Mouse (Mus musculus): Measurements from ENCODE around the gene Gm3776. TPM values are rescaled to one million over a fixed set of nuclear protein-coding genes. Genes with fewer than 3 reads are reported as not detected.
"Not testable (repeated sequence)": the region's sequence is repeated elsewhere in the genome, so short reads cannot be mapped to it uniquely, and the experiment has no call there.

Gene Gm3776
- polyA plus RNA-seq, 1 experiment from 2014 or later, result not detected

GRCm38 (mm10) chr9:78230461-78230860 is 26.5 kb upstream of the Gm3776 start, which contains the start of gene Gsta1:
Gene Gsta1, plus strand, starts transcription at chr9:78230656.
- not testable (repeated sequence) for H3K9ac ChIP-seq; H3K36me3 ChIP-seq (replicated peaks); H3K4me3 ChIP-seq (replicated peaks); H3K4me1 ChIP-seq; H3K4me2 ChIP-seq; ATAC-seq (ENCODE audit: low FRiP score); H3K27ac ChIP-seq; H3K27me3 ChIP-seq; H3K9me3 ChIP-seq
- 81% methylated on average over 2 of the region's 3 CpGs for WGBS

GRCm38 (mm10) chr9:78233121-78233695 is 23.7 kb upstream of the Gm3776 start:
- H3K36me3 ChIP-seq (replicated peaks); H3K9me3 ChIP-seq; H3K27ac ChIP-seq; H3K4me2 ChIP-seq; H3K9ac ChIP-seq; ATAC-seq (ENCODE audit: low FRiP score); H3K4me3 ChIP-seq (replicated peaks); H3K27me3 ChIP-seq; H3K4me1 ChIP-seq: not testable (repeated sequence)
- no CpG with 5 or more reads among the region's 10 CpGs for whole genome bisulfite sequencing

GRCm38 (mm10) chr9:78255683-78256470 is 1.1 kb upstream of the Gm3776 start:
- H3K36me3 ChIP-seq (replicated peaks); H3K27me3 ChIP-seq; H3K27ac ChIP-seq; ATAC-seq (ENCODE audit: low FRiP score); H3K4me2 ChIP-seq; H3K4me3 ChIP-seq (replicated peaks); H3K9me3 ChIP-seq; H3K4me1 ChIP-seq; H3K9ac ChIP-seq: not testable (repeated sequence)
- WGBS, result 74% methylated on average over 4 of the region's 4 CpGs

- not testable (repeated sequence) for H3K27ac ChIP-seq; H3K4me3 ChIP-seq (replicated peaks); H3K4me1 ChIP-seq; H3K4me2 ChIP-seq; H3K27me3 ChIP-seq; H3K9ac ChIP-seq; H3K36me3 ChIP-seq (replicated peaks); H3K9me3 ChIP-seq
- peak; percentile 73 for ATAC-seq (ENCODE audit: low FRiP score)
- WGBS, result 0% methylated on average over 1 of the region's 6 CpGs
Measured at GRCm38 (mm10) chr9:78259688-78260087, 2.8 kb downstream of the Gm3776 start.

GRCm38 (mm10) chr9:78270945-78271344 is 14.0 kb downstream of the Gm3776 start:
- H3K9me3 ChIP-seq; H3K9ac ChIP-seq; H3K4me2 ChIP-seq; ATAC-seq (ENCODE audit: low FRiP score); H3K27ac ChIP-seq; H3K27me3 ChIP-seq; H3K36me3 ChIP-seq (replicated peaks); H3K4me1 ChIP-seq; H3K4me3 ChIP-seq (replicated peaks): not testable (repeated sequence)
- WGBS, result 86% methylated on average over 3 of the region's 3 CpGs

- not testable (repeated sequence) for H3K27ac ChIP-seq; ATAC-seq (ENCODE audit: low FRiP score); H3K4me2 ChIP-seq; H3K9ac ChIP-seq; H3K27me3 ChIP-seq; H3K36me3 ChIP-seq (replicated peaks); H3K4me3 ChIP-seq (replicated peaks); H3K4me1 ChIP-seq; H3K9me3 ChIP-seq
- 86% methylated on average over 4 of the region's 4 CpGs for WGBS
Measured at GRCm38 (mm10) chr9:78282002-78282711, 25.2 kb downstream of the Gm3776 start.

- H3K4me3 ChIP-seq (replicated peaks); H3K9ac ChIP-seq; H3K4me1 ChIP-seq; H3K27ac ChIP-seq; H3K27me3 ChIP-seq; ATAC-seq (ENCODE audit: low FRiP score); H3K36me3 ChIP-seq (replicated peaks); H3K4me2 ChIP-seq; H3K9me3 ChIP-seq: not testable (repeated sequence)
- WGBS, result 72% methylated on average over 1 of the region's 1 CpGs
Measured at GRCm38 (mm10) chr9:78289063-78289462, 32.1 kb downstream of the Gm3776 start.

GRCm38 (mm10) chr9:78289723-78290122 is 32.8 kb downstream of the Gm3776 start, which contains the start of gene Gm10639:
Gene Gm10639, plus strand, starts transcription at chr9:78289923.
- H3K9me3 ChIP-seq; ATAC-seq (ENCODE audit: low FRiP score); H3K27me3 ChIP-seq; H3K4me1 ChIP-seq; H3K9ac ChIP-seq; H3K27ac ChIP-seq; H3K36me3 ChIP-seq (replicated peaks); H3K4me2 ChIP-seq; H3K4me3 ChIP-seq (replicated peaks): not testable (repeated sequence)
- 77% methylated on average over 3 of the region's 3 CpGs for WGBS

GRCm38 (mm10) chr9:78292462-78292861 is 35.5 kb downstream of the Gm3776 start:
- H3K27me3 ChIP-seq; H3K36me3 ChIP-seq (replicated peaks); H3K4me3 ChIP-seq (replicated peaks); H3K4me1 ChIP-seq; H3K9ac ChIP-seq; H3K27ac ChIP-seq; H3K4me2 ChIP-seq; ATAC-seq (ENCODE audit: low FRiP score); H3K9me3 ChIP-seq: not testable (repeated sequence)
- WGBS, result 90% methylated on average over 8 of the region's 8 CpGs

- H3K27me3 ChIP-seq; H3K9ac ChIP-seq; H3K36me3 ChIP-seq (replicated peaks); ATAC-seq (ENCODE audit: low FRiP score); H3K4me1 ChIP-seq; H3K9me3 ChIP-seq; H3K4me2 ChIP-seq; H3K4me3 ChIP-seq (replicated peaks); H3K27ac ChIP-seq: not testable (repeated sequence)
- 69% methylated on average over 1 of the region's 1 CpGs for WGBS
Measured at GRCm38 (mm10) chr9:78293683-78294082, 36.8 kb downstream of the Gm3776 start.

- not testable (repeated sequence) for H3K9me3 ChIP-seq; H3K27me3 ChIP-seq; H3K36me3 ChIP-seq (replicated peaks); H3K4me2 ChIP-seq; H3K9ac ChIP-seq; H3K4me3 ChIP-seq (replicated peaks); H3K27ac ChIP-seq; ATAC-seq (ENCODE audit: low FRiP score); H3K4me1 ChIP-seq
- 75% methylated on average over 7 of the region's 7 CpGs for WGBS
Measured at GRCm38 (mm10) chr9:78294781-78295180, 37.9 kb downstream of the Gm3776 start.

- not testable (repeated sequence) for H3K27me3 ChIP-seq; ATAC-seq (ENCODE audit: low FRiP score); H3K4me2 ChIP-seq; H3K4me1 ChIP-seq; H3K9ac ChIP-seq; H3K27ac ChIP-seq; H3K9me3 ChIP-seq; H3K4me3 ChIP-seq (replicated peaks); H3K36me3 ChIP-seq (replicated peaks)
- 10% methylated on average over 6 of the region's 6 CpGs for WGBS
Measured at GRCm38 (mm10) chr9:78296089-78296488, 39.2 kb downstream of the Gm3776 start.
